Mouse (Mus musculus) small intestine, adult 2 months (tissue): ENCODE measurements around the gene Zfp414. TPM values are rescaled to one million over a fixed set of nuclear protein-coding genes. Genes with fewer than 3 reads are reported as not detected.
A peak's percentile ranks its signal among the peaks of the same experiment; 100 is the strongest.

Source experiments
- H3K27ac ChIP-seq: fragments of 200-500 bp; 2 replicates; pipeline ENCODE4 v1.5.1; 2012; ENCODE audit warnings: low read depth, low read length, control low read depth, inconsistent platforms; ENCODE audit not compliant: insufficient read depth
- H3K27me3 ChIP-seq: fragments of 200-500 bp; 2 replicates; pipeline ENCODE4 v1.6.1; 2012; ENCODE audit warnings: mild to moderate bottlenecking, moderate library complexity, low read length, inconsistent platforms; ENCODE audit not compliant: control insufficient read depth, insufficient read depth
- H3K36me3 ChIP-seq: fragments of 200-500 bp; 2 replicates; pipeline ENCODE4 v1.6.1; 2012; ENCODE audit warnings: mild to moderate bottlenecking, low read length, control low read depth, inconsistent platforms; ENCODE audit not compliant: control insufficient read depth, insufficient read depth
- H3K4me1 ChIP-seq: fragments of 200-500 bp; 2 replicates; pipeline ENCODE4 v1.6.1; 2012; ENCODE audit warnings: low read length, inconsistent platforms, mixed read lengths; ENCODE audit not compliant: control insufficient read depth, insufficient read depth, insufficient read length
- H3K4me3 ChIP-seq: fragments of 200-500 bp; 2 replicates; pipeline ENCODE4 v1.5.1; 2012; ENCODE audit warnings: low read depth, mild to moderate bottlenecking, control low read depth, inconsistent platforms, low read length, moderate library complexity
- CTCF ChIP-seq: fragments of 200-500 bp; IDR thresholded peaks from 2 replicates; pipeline ENCODE4 v1.5.1; 2012; ENCODE audit warnings: low read depth, mild to moderate bottlenecking, control low read depth, inconsistent platforms, low read length, moderate library complexity, mixed read lengths; ENCODE audit not compliant: insufficient replicate concordance, insufficient read length; ENCODE audit errors: extremely low read depth
- POLR2A ChIP-seq: fragments of 200-500 bp; IDR thresholded peaks from 2 replicates; pipeline ENCODE4 v1.6.1; 2012; ENCODE audit warnings: low read depth, mild to moderate bottlenecking, control low read depth, inconsistent platforms, low read length, moderate library complexity
- WGBS: fragments of 180-500 bp; shearing (Covaris S2); methylation state at CpG from one replicate; pipeline ENCODE4 v1.1.7; 2018; 5-methylcytosine and 5-hydroxymethylcytosine counted together
- polyA plus RNA-seq: library from polyadenylated mRNA; depleted of rRNA; stranded (reverse); fragments of >200 nt; gene quantifications from 2 replicates; pipeline ENCODE4 v1.2.3, GENCODE M21; 2012; rRNA removed

Zfp414 gene
- 20.0 and 33.1 TPM in 2 replicates for polyA plus RNA-seq

- Histone ChIP-seq H3K4me1 (peaks cover 4% of the 10 kb centered on the region), H3K36me3 (peaks cover 7% of the 10 kb centered on the region; the same call in 1 of the 2 replicates), H3K27me3 (no peaks in the 10 kb centered on the region), H3K27ac (peak within 1 kb of the TSS; percentile 85), H3K4me3 (peak within 1 kb of the TSS; percentile 75)
- 2% methylated on average over 35 of the region's 35 CpGs for whole genome bisulfite sequencing
- TF ChIP-seq POLR2A: peak; percentile 37; the same call in 1 of the 2 replicates
- TF ChIP-seq CTCF: no peak
These were observed at the start of gene Zfp414 for GRCm38 (mm10) chr17:33628621-33629486. Gene Zfp414, plus strand, starts transcription at chr17:33629090.

GRCm38 (mm10) chr17:33584061-33584460, 44.8 kb upstream of the Zfp414 start:
- no peaks in the 10 kb centered on the region for H3K36me3 ChIP-seq
- no peak overlapping the region for H3K27ac ChIP-seq
- H3K4me1 ChIP-seq: no peaks in the 10 kb centered on the region
- TF ChIP-seq CTCF (no peak), POLR2A (no peak)
- no peak overlapping the region for H3K4me3 ChIP-seq
- 66% methylated on average over 4 of the region's 4 CpGs for WGBS
- no peaks in the 10 kb centered on the region for H3K27me3 ChIP-seq

- H3K4me3 ChIP-seq: no peak overlapping the region
- TF ChIP-seq CTCF (no peak), POLR2A (no peak)
- no peaks in the 10 kb centered on the region for H3K4me1 ChIP-seq
- WGBS: 71% methylated on average over 17 of the region's 17 CpGs
- H3K36me3 ChIP-seq: no peaks in the 10 kb centered on the region
- no peaks in the 10 kb centered on the region for H3K27me3 ChIP-seq
- no peak overlapping the region for H3K27ac ChIP-seq
These were observed 42.9 kb upstream of the Zfp414 start for GRCm38 (mm10) chr17:33586011-33586410.

- H3K27ac ChIP-seq: no peak overlapping the region
- no peaks in the 10 kb centered on the region for H3K27me3 ChIP-seq
- H3K36me3 ChIP-seq: no peaks in the 10 kb centered on the region
- no peaks in the 10 kb centered on the region for H3K4me1 ChIP-seq
- no peak overlapping the region for H3K4me3 ChIP-seq
- TF ChIP-seq CTCF: no peak
- no peak for TF ChIP-seq POLR2A
These were observed 31.6 kb upstream of the Zfp414 start for GRCm38 (mm10) chr17:33597271-33597670.

GRCm38 (mm10) chr17:33598506-33598905, 30.4 kb upstream of the Zfp414 start:
- H3K4me3 ChIP-seq: no peak overlapping the region
- no peak for TF ChIP-seq CTCF
- TF ChIP-seq POLR2A: no peak
- no peaks in the 10 kb centered on the region for H3K36me3 ChIP-seq
- WGBS: 81% methylated on average over 5 of the region's 5 CpGs
- no peaks in the 10 kb centered on the region for H3K4me1 ChIP-seq
- H3K27ac ChIP-seq: no peak overlapping the region
- H3K27me3 ChIP-seq: no peaks in the 10 kb centered on the region

GRCm38 (mm10) chr17:33599836-33600475, 28.9 kb upstream of the Zfp414 start:
- Histone ChIP-seq H3K4me3 (no peak overlapping the region), H3K4me1 (no peaks in the 10 kb centered on the region), H3K36me3 (no peaks in the 10 kb centered on the region), H3K27ac (no peak overlapping the region), H3K27me3 (no peaks in the 10 kb centered on the region)
- 83% methylated on average over 8 of the region's 8 CpGs for WGBS
- TF ChIP-seq POLR2A (no peak), CTCF (no peak)

GRCm38 (mm10) chr17:33600831-33601230, 28.1 kb upstream of the Zfp414 start:
- no peak for TF ChIP-seq POLR2A
- TF ChIP-seq CTCF: no peak
- Histone ChIP-seq H3K27me3 (no peaks in the 10 kb centered on the region), H3K4me3 (no peak overlapping the region), H3K27ac (no peak overlapping the region), H3K36me3 (no peaks in the 10 kb centered on the region), H3K4me1 (no peaks in the 10 kb centered on the region)
- 76% methylated on average over 3 of the region's 3 CpGs for WGBS
